Mouse (Mus musculus) olfactory bulb, adult 2 months (tissue): Measurements from ENCODE around the gene Serf1. TPM values are rescaled to one million over a fixed set of nuclear protein-coding genes. Genes with fewer than 3 reads are reported as not detected.
"Not testable (repeated sequence)": the region's sequence is repeated elsewhere in the genome, so short reads cannot be mapped to it uniquely, and the experiment has no call there.

Experiments used
- H3K27ac ChIP-seq: fragments of 200-500 bp; 2 replicates; pipeline ENCODE4 v1.5.1; 2012; ENCODE audit warnings: low read depth, low read length; ENCODE audit not compliant: insufficient read depth
- H3K4me1 ChIP-seq: fragments of 200-500 bp; 2 replicates; pipeline ENCODE4 v1.6.1; 2012; ENCODE audit warnings: low read length; ENCODE audit not compliant: control insufficient read depth, insufficient read depth
- H3K4me3 ChIP-seq: fragments of 200-500 bp; 2 replicates; pipeline ENCODE4 v1.5.1; 2012; ENCODE audit warnings: mild to moderate bottlenecking, low read depth, low read length, moderate library complexity; ENCODE audit not compliant: insufficient read depth
- CTCF ChIP-seq: fragments of 200-500 bp; IDR thresholded peaks from 2 replicates; pipeline ENCODE4 v1.5.1; 2012; ENCODE audit warnings: low read depth, mild to moderate bottlenecking, low read length, moderate library complexity; ENCODE audit not compliant: insufficient read depth
- POLR2A ChIP-seq: fragments of 200-500 bp; IDR thresholded peaks from 2 replicates; pipeline ENCODE4 v1.6.1; 2012; ENCODE audit warnings: mild to moderate bottlenecking, low read depth, low read length, moderate library complexity; ENCODE audit not compliant: insufficient read depth
- WGBS: fragments of 180-500 bp; shearing (Covaris S2); methylation state at CpG from one replicate; pipeline ENCODE4 v1.1.7; 2018; 5-methylcytosine and 5-hydroxymethylcytosine counted together
- polyA plus RNA-seq: library from polyadenylated mRNA; stranded (reverse); fragments of >200 nt; gene quantifications from 2 replicates; pipeline ENCODE4 v1.2.4, GENCODE M21; 2012; ENCODE audit warnings: low replicate concordance; ENCODE audit not compliant: missing spikeins, insufficient read depth, insufficient read length

The Serf1 gene
- polyA plus RNA-seq, 1 experiment = not detected

DNA sequence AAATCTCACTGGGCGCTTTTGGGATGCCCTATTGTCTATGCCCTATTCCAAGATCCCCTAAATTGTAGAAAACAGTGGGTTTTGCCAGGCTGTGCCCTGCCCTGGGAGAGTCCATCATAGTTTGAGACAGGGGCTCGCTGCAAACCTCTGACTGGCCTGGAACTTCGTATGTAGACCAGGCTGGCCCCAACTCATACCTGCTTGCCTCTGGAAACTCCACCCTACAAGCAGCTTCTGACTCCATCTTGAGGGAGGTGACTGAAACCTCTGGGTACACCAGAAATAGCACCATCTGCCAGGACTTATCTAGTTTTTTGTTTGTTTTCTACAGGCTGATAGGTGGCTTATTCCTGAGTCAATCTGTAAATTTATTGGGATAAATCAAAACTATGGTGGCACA lies 16.2 kb downstream of the Serf1 start:
- WGBS = 84% methylated on average over 3 of the region's 3 CpGs
- no peak overlapping the region for H3K4me3 ChIP-seq
- peaks cover 5% of the 10 kb centered on the region; the same call in 1 of the 2 replicates for H3K4me1 ChIP-seq
- H3K27ac ChIP-seq = no peak overlapping the region
- TF ChIP-seq CTCF (no peak), POLR2A (no peak)

DNA sequence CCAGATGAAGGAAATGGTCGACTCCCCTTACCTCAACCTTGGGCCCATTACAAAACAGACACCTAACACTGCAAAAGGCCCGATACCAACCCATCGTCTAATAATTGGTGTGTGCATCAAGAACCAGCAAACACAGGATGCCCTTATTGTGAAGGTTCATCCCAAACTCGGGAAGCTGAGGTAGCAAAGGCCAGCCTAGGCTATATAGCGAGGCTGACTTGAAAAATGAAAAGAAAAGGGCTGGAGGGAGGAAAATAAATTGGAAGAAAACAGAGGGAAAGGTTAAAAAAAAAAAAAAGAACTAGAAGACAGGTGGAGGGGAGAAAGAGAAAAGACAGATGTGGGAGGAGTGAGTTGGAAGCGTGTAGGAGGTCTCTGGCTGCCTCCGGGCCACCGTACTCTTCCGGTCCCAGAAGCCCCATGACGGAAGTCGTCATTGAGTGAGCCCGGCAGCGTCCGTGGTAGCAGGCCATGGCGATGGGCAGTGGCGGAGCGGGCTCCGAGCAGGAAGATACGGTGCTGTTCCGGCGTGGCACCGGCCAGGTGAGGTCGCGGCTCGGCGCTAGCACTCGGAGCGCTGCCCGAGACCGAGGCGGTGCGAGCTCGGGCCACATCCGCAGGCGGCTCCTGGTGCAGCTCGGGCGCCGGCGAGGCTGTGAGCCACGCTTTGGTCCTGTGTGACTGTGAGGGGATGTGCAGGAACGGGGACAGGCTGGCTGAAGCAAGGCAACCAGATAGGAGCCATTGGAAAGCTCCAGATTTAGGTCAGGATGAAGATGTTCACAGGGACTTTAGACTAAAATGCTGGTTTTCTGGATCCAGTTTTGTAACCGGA lies 16.8 kb downstream of the Serf1 start, which contains the start of gene Smn1:
Gene Smn1, plus strand, starts transcription at position 430 of the 835 bp plus-strand sequence.
- H3K27ac ChIP-seq = peak within 1 kb of the TSS; percentile 23; the same call in 1 of the 2 replicates
- WGBS = 4% methylated on average over 42 of the region's 42 CpGs

DNA sequence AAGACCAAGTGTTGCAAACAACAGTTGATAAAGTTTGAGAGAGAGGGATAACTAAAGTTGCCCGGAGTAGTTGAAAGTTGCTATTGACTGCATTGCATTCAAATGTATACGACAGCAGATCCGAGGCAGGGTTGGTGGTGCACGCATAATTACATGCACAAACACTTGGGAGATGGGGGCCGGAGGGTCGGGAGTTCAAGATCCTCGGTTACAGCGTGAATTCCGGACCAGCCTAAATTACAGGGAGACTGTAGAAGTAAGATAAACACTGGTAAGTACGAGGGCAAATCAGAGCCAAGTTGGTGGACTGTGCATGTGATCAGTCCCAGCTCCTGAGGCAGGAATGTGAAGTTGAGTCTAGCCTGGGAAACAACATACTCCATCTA lies 17.4 kb downstream of the Serf1 start:
- Histone ChIP-seq H3K4me1 (peaks cover 5% of the 10 kb centered on the region; the same call in 1 of the 2 replicates), H3K4me3 (peak overlapping the region; percentile 94), H3K27ac (no peak overlapping the region)
- no peak for TF ChIP-seq CTCF
- TF ChIP-seq POLR2A = no peak
- 1% methylated on average over 10 of the region's 10 CpGs for WGBS

More for the DNA sequence above, 16.8 kb downstream of the Serf1 start, which contains the start of gene Smn1:
- Histone ChIP-seq H3K4me3 (peak within 1 kb of the TSS; percentile 94), H3K4me1 (peaks cover 5% of the 10 kb centered on the region; the same call in 1 of the 2 replicates)
- TF ChIP-seq CTCF (no peak), POLR2A (peak; percentile 77)

DNA sequence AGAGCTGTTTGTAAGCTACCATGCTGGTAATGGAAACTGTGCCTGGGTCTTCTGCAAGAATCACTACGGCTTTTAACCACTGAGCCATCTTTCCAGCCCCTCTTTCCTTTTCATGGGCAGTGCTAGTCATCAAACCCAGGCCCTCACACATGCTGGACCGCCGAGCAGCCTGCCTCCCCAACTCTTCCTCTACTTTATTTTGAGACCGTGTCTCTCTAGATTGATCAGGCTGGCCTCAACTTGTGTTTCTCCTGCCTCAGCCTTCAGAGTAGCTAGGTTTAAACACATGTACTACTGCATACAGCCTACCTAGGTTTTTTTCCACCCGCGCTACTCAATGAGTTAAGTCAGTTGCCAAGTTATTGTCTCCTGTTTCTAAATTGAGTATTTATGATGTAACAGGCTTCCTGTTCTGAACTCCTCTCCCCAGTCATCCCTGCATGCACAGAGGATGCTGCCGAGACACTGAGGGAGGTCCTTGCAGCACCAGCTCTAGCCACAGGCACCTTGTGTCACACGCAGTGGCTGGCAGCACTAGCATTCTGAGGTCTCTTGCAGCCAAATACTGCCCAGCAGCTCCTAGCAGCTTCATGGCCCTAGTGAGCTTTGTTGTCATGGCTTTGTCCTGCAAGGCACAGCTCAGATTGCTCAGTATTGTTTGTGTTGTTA lies 34.0 kb downstream of the Serf1 start:
- 79% methylated on average over 8 of the region's 8 CpGs for WGBS
- Histone ChIP-seq H3K4me3 (no peak overlapping the region), H3K27ac (no peak overlapping the region), H3K4me1 (no peaks in the 10 kb centered on the region)
- TF ChIP-seq CTCF (no peak), POLR2A (no peak)

DNA sequence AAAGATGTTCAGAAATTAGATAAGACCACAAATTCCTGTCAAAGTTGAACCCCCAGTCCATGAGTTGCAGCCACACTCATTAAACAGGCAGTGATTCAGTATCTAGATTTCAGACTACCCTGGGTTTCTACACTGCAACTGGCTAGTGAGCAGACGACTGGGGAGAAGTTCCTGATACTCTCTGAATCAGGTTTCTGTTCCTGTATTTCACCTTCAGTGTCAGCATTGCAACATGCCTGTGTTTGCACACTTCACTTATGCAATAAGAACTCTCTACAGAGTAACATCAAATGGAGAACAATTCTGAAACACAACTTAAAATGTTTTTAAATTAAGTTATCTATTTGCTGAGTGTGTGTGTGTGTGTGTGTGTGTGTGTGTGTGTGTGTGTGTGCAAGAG lies 44.8 kb downstream of the Serf1 start:
- WGBS = 70% methylated on average over 1 of the region's 1 CpGs
- no peak overlapping the region for H3K27ac ChIP-seq
- H3K4me3 ChIP-seq = no peak overlapping the region
- TF ChIP-seq POLR2A (no peak), CTCF (no peak)
- H3K4me1 ChIP-seq = no peaks in the 10 kb centered on the region

DNA sequence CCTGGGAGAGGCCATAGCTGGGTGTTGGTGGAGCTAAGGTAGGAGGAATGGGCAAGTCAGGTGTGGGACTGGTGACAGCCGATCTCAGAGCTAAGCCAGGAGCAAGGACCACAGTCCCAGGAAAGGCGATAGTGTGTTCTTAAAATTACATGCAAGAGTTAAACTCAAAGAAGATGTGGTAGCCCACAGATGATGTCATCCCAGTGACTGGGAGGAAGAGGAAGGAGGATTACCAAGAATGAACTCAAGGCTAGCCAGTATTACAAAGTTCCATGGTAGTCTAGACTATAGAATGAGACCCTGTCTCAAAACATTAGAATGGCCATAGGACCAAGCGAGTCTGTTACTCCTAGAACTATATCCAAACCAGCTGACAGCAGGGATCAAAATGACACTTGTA lies 48.8 kb downstream of the Serf1 start:
- TF ChIP-seq CTCF (no peak), POLR2A (no peak)
- no peaks in the 10 kb centered on the region for H3K4me1 ChIP-seq
- no peak overlapping the region for H3K27ac ChIP-seq
- no peak overlapping the region for H3K4me3 ChIP-seq
- 90% methylated on average over 3 of the region's 3 CpGs for WGBS

DNA sequence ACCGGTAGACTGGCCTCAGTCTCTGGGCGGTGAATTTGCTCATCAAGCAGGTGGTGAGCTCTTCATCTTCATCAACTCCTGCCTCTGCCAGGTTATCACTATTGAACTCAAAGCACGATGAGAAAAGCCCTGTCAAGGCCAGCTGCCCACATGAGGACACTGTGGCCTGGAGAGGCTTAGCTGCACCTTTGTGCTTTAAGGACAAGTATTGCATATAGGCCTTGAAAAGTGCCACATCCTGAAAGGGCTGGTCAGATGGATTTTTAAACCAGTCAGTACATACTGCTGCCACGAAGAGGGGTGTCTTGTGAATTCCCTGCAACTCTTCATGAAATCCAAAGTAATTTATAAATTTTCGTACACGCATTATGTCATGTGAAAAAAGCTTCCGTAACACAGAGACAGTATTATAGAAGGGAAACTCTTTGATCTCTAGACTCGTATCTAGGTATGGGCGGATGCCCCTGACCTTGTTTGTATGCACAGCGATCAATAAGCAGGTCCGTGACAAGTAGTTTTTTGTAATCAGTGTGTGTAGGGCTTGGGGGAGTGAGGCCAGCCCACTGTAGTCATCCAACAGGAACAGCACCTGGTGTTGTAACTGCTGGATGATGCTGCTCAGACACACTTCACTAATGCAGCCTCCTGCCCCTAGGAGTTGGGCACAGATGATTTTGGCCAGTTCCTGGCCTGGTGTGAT lies 53.5 kb downstream of the Serf1 start:
- 87% methylated on average over 11 of the region's 11 CpGs for WGBS
- H3K4me1 ChIP-seq, H3K4me3 ChIP-seq, H3K27ac ChIP-seq: not testable (repeated sequence)

DNA sequence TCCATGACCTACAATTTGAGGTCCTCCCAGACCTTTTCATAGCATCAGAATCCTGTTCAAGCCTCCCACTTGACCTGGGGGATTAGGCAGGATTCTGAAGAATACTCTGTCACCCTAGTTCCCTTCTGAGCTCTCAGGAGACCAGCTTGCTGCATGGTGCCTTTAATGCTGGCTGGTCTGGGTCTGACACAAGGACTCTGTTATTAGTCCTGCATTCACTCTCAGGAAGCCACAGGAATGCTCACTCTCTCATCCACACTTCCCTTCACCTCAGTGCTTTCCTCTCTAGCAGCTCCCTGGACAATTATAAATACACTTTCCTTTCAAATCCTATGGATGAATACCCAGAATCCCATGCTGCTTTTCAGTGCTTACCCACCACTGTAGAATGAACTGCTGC lies 54.7 kb downstream of the Serf1 start:
- not testable (repeated sequence) for H3K4me3 ChIP-seq, H3K27ac ChIP-seq, H3K4me1 ChIP-seq

Other genes starting within 250 kb of the Serf1 start
- gene Cartpt, start 206.9 kb upstream of the Serf1 start, polyA plus RNA-seq = not detected in 2 replicates
- gene Mccc2, start 92.4 kb upstream of the Serf1 start, polyA plus RNA-seq = not detected in 2 replicates
- gene Bdp1, start 3.9 kb upstream of the Serf1 start, polyA plus RNA-seq = 52.5 TPM in 1 of 2 replicates, not detected in the other
- gene Smn1, start 16.8 kb downstream of the Serf1 start, polyA plus RNA-seq = not detected in 2 replicates
- not detected in 2 replicates for gene Naip2, start 94.1 kb downstream of the Serf1 start, polyA plus RNA-seq
- gene Naip5, start 138.3 kb downstream of the Serf1 start, polyA plus RNA-seq = not detected in 2 replicates
- gene Naip6, start 209.7 kb downstream of the Serf1 start, polyA plus RNA-seq = not detected in 2 replicates